Comparison of ENCODE assay signal across 16 mouse cellular contexts in the genomic region with DNA sequence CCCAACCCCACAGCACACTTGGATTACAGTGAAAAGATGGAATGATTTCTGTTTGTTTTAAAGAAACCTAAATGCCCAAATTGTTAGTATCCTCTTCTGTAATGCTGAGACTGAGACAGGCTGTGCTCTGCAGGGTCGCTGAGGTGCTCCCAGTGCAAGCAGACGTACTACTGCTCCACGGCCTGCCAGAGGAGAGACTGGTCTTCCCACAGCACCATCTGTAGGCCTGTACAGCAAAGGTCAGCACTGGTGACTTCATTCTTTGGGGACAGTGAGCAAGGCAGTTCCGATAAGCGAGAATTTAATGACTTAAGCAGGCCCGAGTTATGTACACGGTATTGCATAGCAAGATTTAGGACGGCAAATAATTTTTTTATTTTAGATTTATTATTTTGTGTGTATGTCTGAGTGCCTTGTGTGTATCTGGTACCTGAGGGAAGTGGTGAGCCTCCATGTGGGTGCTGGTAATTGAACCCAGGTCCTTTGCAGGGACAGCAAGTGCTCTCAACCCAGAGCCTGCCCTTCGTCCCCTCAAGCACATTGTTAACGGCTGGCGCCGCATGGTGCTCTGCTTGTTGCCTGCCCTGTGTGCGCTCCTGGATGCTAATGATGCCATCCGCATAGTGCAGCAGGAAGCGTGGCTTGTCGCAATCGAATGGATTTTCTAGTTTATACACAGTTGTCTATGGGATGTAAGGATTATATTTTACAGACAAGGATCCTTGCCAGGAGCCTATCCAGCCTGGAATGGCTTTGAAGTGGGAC. TPM values are rescaled to one million over a fixed set of nuclear protein-coding genes. Genes with fewer than 3 reads are reported as not detected.
DNase-seq lines count a peak whose midpoint lies in the region; ATAC-seq and TF ChIP-seq lines count a peak whose summit lies in the region.
"Had no signal": no experiment of that assay in that cellular context is flagged by ENCODE, and none has a peak within 500 bp of the region (broad histone marks: within the 10 kb centered on the region; RNA-seq: fewer than 3 reads in every experiment).

No protein-coding gene starts in this region.

- ATAC-seq in heart, postnatal 0 days (ENCODE audit: insufficient read depth, low read depth) = no peak
- no peak for ATAC-seq in heart, embryonic 12.5 days (ENCODE audit: insufficient number of reproducible peaks, low FRiP score)

- H3K4me2 ChIP-seq in heart, postnatal 0 days (ENCODE audit: low read depth, low read length) = no peak overlapping the region
- H3K4me2 ChIP-seq in heart, embryonic 12.5 days = no peak overlapping the region
- H3K4me2 ChIP-seq: forebrain, embryonic 12.5 days; hindbrain, embryonic 14.5 days had no signal

- no peak overlapping the region for H3K9ac ChIP-seq in heart, postnatal 0 days (replicated peaks; ENCODE audit: low read depth, low read length)
- H3K9ac ChIP-seq in heart, embryonic 12.5 days = no peak overlapping the region
- H3K9ac ChIP-seq: forebrain, embryonic 12.5 days; hindbrain, embryonic 14.5 days had no signal

- no peak for DNase-seq in heart, postnatal 0 days (ENCODE audit: low spot score)
- DNase-seq in testis, postnatal 10 days (ENCODE audit: low spot score) = no peak
- DNase-seq in heart, postnatal 14 days = peak; percentile 19 to 30
- no peak for DNase-seq in neural tube, embryonic 10.5 days (ENCODE audit: extremely low spot score, low spot score)
- DNase-seq in adrenal gland, postnatal 25 days = no peak
- DNase-seq: adrenal gland, postnatal 14 days; layer of hippocampus, adult 9-11 months; right cerebral cortex, postnatal 4 days had no signal

- H3K4me3 ChIP-seq in heart, postnatal 0 days (ENCODE audit: low read depth, low read length) = no peak overlapping the region
- no peak overlapping the region for H3K4me3 ChIP-seq in heart, embryonic 12.5 days
- H3K4me3 ChIP-seq in testis, adult 2 months (ENCODE audit: control insufficient read depth, low read depth, low read length) = no peak overlapping the region
- H3K4me3 ChIP-seq: forebrain, embryonic 12.5 days had no signal

- 70% methylated on average over 17 of the region's 17 CpGs for WGBS in heart, postnatal 0 days
- WGBS in heart, embryonic 12.5 days = 82% methylated on average over 17 of the region's 17 CpGs

- H3K9me3 ChIP-seq in heart, postnatal 0 days (replicated peaks; ENCODE audit: control insufficient read depth, low read length) = no peaks in the 10 kb centered on the region
- no peaks in the 10 kb centered on the region for H3K9me3 ChIP-seq in heart, embryonic 12.5 days (replicated peaks)
- H3K9me3 ChIP-seq: forebrain, embryonic 12.5 days had no signal

- TF ChIP-seq CTCF in heart, postnatal 0 days (IDR thresholded peaks at IDR 0.05; ENCODE audit: low read depth) = peak; percentile 39
- peak; percentile 34; the same call in 1 of the 2 replicates for TF ChIP-seq CTCF in testis, adult 2 months (IDR thresholded peaks at IDR 0.05; ENCODE audit: control insufficient read depth, insufficient read depth, insufficient replicate concordance, low read depth, low read length)

- no peak for TF ChIP-seq POLR2A in testis, adult 2 months (IDR thresholded peaks at IDR 0.05; ENCODE audit: control insufficient read depth, low read depth, low read length)

- no peaks in the 10 kb centered on the region for H3K4me1 ChIP-seq in heart, postnatal 0 days (ENCODE audit: control insufficient read depth, insufficient read depth)
- 0 out of 2 replicates have a peak, but pooled peaks cover 5% of the 10 kb centered on the region for H3K4me1 ChIP-seq in heart, embryonic 12.5 days (replicated peaks)
- peaks cover 4% of the 10 kb centered on the region for H3K4me1 ChIP-seq in testis, adult 2 months (ENCODE audit: control insufficient read depth, insufficient read depth, low read length)

- no peak overlapping the region for H3K27ac ChIP-seq in heart, postnatal 0 days (ENCODE audit: low read depth)
- H3K27ac ChIP-seq in heart, embryonic 12.5 days (ENCODE audit: poor library complexity, severe bottlenecking) = no peak overlapping the region
- H3K27ac ChIP-seq in testis, adult 2 months (ENCODE audit: control insufficient read depth, insufficient read depth, low read depth, low read length) = no peak overlapping the region
- H3K27ac ChIP-seq: forebrain, embryonic 12.5 days; hindbrain, embryonic 14.5 days had no signal

- no peaks in the 10 kb centered on the region for H3K36me3 ChIP-seq in heart, postnatal 0 days (replicated peaks; ENCODE audit: control insufficient read depth, insufficient read depth, low read length)
- no peaks in the 10 kb centered on the region for H3K36me3 ChIP-seq in heart, embryonic 12.5 days
- H3K36me3 ChIP-seq in testis, adult 2 months (ENCODE audit: control insufficient read depth, insufficient read depth, low read length) = peaks cover 3% of the 10 kb centered on the region
- H3K36me3 ChIP-seq: forebrain, embryonic 12.5 days had no signal

- H3K27me3 ChIP-seq in heart, postnatal 0 days (ENCODE audit: control insufficient read depth, insufficient read depth, low read length) = no peaks in the 10 kb centered on the region
- no peaks in the 10 kb centered on the region for H3K27me3 ChIP-seq in heart, embryonic 12.5 days (replicated peaks)
- H3K27me3 ChIP-seq in testis, adult 2 months (ENCODE audit: control insufficient read depth, insufficient read depth, low read length) = no peaks in the 10 kb centered on the region
- H3K27me3 ChIP-seq: CH12.LX; forebrain, embryonic 12.5 days had no signal

- intact Hi-C loops in heart, postnatal 14 days (cut with DNase I) = no loop called here

- no peak for TF ChIP-seq EP300 in heart, postnatal 0 days (IDR thresholded peaks at IDR 0.05; ENCODE audit: low read depth)

RNA-seq across cellular contexts. Expression of a gene that starts 13.1 kb away (rescaled TPM):
- total RNA-seq in heart, postnatal 0 days (2014; rRNA removed; ENCODE audit: low replicate concordance) = 0.97 TPM in 1 of 2 replicates, not detected in the other
- polyA plus RNA-seq in heart, postnatal 0 days (2015; fragmentation: Nextera tagmentation; extraction: Ambion mirVana) = 0.05 and 0.10 TPM in 2 replicates
- 0.89 and 0.97 TPM in 2 replicates for polyA plus RNA-seq in heart, embryonic 12.5 days (2016; fragmentation: Nextera tagmentation; extraction: Ambion mirVana)
- polyA plus RNA-seq in testis, adult 2 months (2012; rRNA removed) = 55.7 and 67.1 TPM in 2 replicates
- under 1 TPM in 1 of 2 experiments, not detected in 1; 0.05 TPM for total RNA-seq in heart, postnatal 14 days (2021)
- not detected in 2 replicates for total RNA-seq in adrenal gland, postnatal 25 days (2021)
- total RNA-seq: adrenal gland, postnatal 14 days; CH12.LX; granulocyte monocyte progenitor cell, adult 5-6 weeks; megakaryocyte-erythroid progenitor cell, adult 5-6 weeks had no signal

RNA-seq across cellular contexts. Expression of a gene that starts 17.1 kb away (rescaled TPM):
- total RNA-seq in heart, postnatal 0 days (2014; rRNA removed; ENCODE audit: low replicate concordance) = 12.2 and 18.4 TPM in 2 replicates
- 15.1 and 18.1 TPM in 2 replicates for polyA plus RNA-seq in heart, postnatal 0 days (2015; fragmentation: Nextera tagmentation; extraction: Ambion mirVana)
- polyA plus RNA-seq in heart, embryonic 12.5 days (2016; fragmentation: Nextera tagmentation; extraction: Ambion mirVana) = 19.5 and 20.3 TPM in 2 replicates
- polyA plus RNA-seq in testis, adult 2 months (2012; rRNA removed) = 13.5 and 14.2 TPM in 2 replicates
- total RNA-seq in heart, postnatal 14 days (2021) = 10 to 100 TPM; 26.1 to 26.5 TPM
- 25.5 and 31.9 TPM in 2 replicates for total RNA-seq in adrenal gland, postnatal 25 days (2021)

RNA-seq across cellular contexts. Expression of a gene that starts 34.9 kb away (rescaled TPM):
- 0.11 TPM in 1 of 2 replicates, not detected in the other for total RNA-seq in heart, postnatal 0 days (2014; rRNA removed; ENCODE audit: low replicate concordance)
- not detected in 2 replicates for polyA plus RNA-seq in heart, postnatal 0 days (2015; fragmentation: Nextera tagmentation; extraction: Ambion mirVana)
- polyA plus RNA-seq in heart, embryonic 12.5 days (2016; fragmentation: Nextera tagmentation; extraction: Ambion mirVana) = 0.22 and 0.23 TPM in 2 replicates
- polyA plus RNA-seq in testis, adult 2 months (2012; rRNA removed) = 0.42 and 0.87 TPM in 2 replicates
- total RNA-seq in heart, postnatal 14 days (2021) = not detected
- not detected in 2 replicates for total RNA-seq in adrenal gland, postnatal 25 days (2021)
- total RNA-seq: adrenal gland, postnatal 14 days; CH12.LX; granulocyte monocyte progenitor cell, adult 5-6 weeks; megakaryocyte-erythroid progenitor cell, adult 5-6 weeks had no signal
- polyA plus RNA-seq: cortical plate, adult 2 months had no signal

Comparison
In these comparisons a context has a peak if more than half of its experiments do, and no peak if none do; other contexts are left out.
1. DNase-seq: peak in heart, postnatal 14 days (2 of 2); none in heart, postnatal 0 days (single experiment), testis, postnatal 10 days (single experiment), neural tube, embryonic 10.5 days (single experiment) and adrenal gland, postnatal 25 days (single experiment).